Mouse (Mus musculus): ENCODE measurements at regions not wholly inside any gene's neighbourhood (a gene's known extent, or its start where the extent isn't known, plus 50 kb on each side); places are given as distances from the start of the nearest gene placed in this dataset.

GRCm38 (mm10) chr1:59414401-59415210 is 67.6 kb upstream of the Fzd7 start:
- WGBS = 83% methylated on average over 13 of the region's 13 CpGs
- no peak for DNase-seq
- Histone ChIP-seq H3K27ac (no peak overlapping the region), H3K79me2 (replicated peaks; ENCODE audit: control insufficient read depth, insufficient read depth, low read length) (no peaks in the 10 kb centered on the region), H3K27me3 (ENCODE audit: control insufficient read depth, insufficient read depth, low read length) (no peaks in the 10 kb centered on the region), H3K4me3 (no peak overlapping the region), H3K4me1 (ENCODE audit: control insufficient read depth, insufficient read depth, low read length) (no peaks in the 10 kb centered on the region; the same call in 1 of the 2 replicates), H3K9ac (ENCODE audit: low read depth, low read length) (no peak overlapping the region), H3K36me3 (ENCODE audit: control insufficient read depth, insufficient read depth, low read length) (no peaks in the 10 kb centered on the region)
- no peak for TF ChIP-seq EP300 (IDR thresholded peaks at IDR 0.05; ENCODE audit: insufficient read depth, low read depth, low read length)
- no peak for TF ChIP-seq CTCF (IDR thresholded peaks at IDR 0.05)
- TF ChIP-seq POLR2A (IDR thresholded peaks at IDR 0.05; ENCODE audit: insufficient read depth, low read depth, low read length) = no peak
- intact Hi-C loops (cut with DNase I) = no loop called here

DNA sequence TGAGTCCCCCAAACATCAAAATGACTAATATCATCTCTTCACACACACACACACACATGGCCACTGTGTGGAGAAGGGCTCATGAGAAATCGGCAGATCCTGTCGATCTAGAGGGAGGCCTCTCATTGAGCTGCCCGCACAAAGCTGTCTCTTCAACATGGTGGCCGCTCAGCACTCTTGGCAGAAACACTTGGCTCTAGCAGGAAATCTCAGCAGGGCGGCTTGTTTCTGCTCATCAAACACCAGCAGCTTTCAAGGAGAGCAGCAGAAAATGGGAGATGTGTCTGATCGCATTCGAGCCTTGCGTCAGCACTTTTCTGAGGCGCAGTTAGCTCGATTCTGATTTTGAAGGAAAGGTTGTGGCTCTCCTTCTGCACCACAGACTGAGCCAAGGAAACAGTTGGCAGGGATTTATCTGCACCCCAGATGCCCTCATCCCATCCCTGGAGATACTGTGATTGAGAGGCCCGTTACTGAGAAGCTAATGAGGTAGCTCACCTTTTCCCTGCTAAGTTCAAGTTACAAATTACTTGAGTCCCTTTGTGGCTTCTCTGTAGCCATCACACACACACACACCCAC is 66.4 kb upstream of the Fzd7 start:
- H3K36me3 ChIP-seq (ENCODE audit: control insufficient read depth, insufficient read depth, low read length) = no peaks in the 10 kb centered on the region
- no peaks in the 10 kb centered on the region for H3K79me2 ChIP-seq (replicated peaks; ENCODE audit: control insufficient read depth, insufficient read depth, low read length)
- TF ChIP-seq POLR2A (IDR thresholded peaks at IDR 0.05; ENCODE audit: insufficient read depth, low read depth, low read length) = no peak
- no peak for TF ChIP-seq CTCF (IDR thresholded peaks at IDR 0.05)
- TF ChIP-seq EP300 (IDR thresholded peaks at IDR 0.05; ENCODE audit: insufficient read depth, low read depth, low read length) = no peak
- no peak for DNase-seq
- intact Hi-C loops (cut with DNase I) = no loop called here
- 76% methylated on average over 11 of the region's 11 CpGs for WGBS
- H3K4me1 ChIP-seq (ENCODE audit: control insufficient read depth, insufficient read depth, low read length) = no peaks in the 10 kb centered on the region
- H3K9ac ChIP-seq (ENCODE audit: low read depth, low read length) = no peak overlapping the region
- no peak overlapping the region for H3K4me3 ChIP-seq
- no peaks in the 10 kb centered on the region for H3K27me3 ChIP-seq (ENCODE audit: control insufficient read depth, insufficient read depth, low read length)
- no peak overlapping the region for H3K27ac ChIP-seq

GRCm38 (mm10) chr1:59417317-59417716 is 64.9 kb upstream of the Fzd7 start:
- H3K4me3 ChIP-seq = no peak overlapping the region
- WGBS = 67% methylated on average over 1 of the region's 1 CpGs
- DNase-seq = no peak
- TF ChIP-seq CTCF (IDR thresholded peaks at IDR 0.05) (no peak), EP300 (IDR thresholded peaks at IDR 0.05; ENCODE audit: insufficient read depth, low read depth, low read length) (no peak), POLR2A (IDR thresholded peaks at IDR 0.05; ENCODE audit: insufficient read depth, low read depth, low read length) (no peak)
- H3K36me3 ChIP-seq (ENCODE audit: control insufficient read depth, insufficient read depth, low read length) = no peaks in the 10 kb centered on the region
- H3K4me1 ChIP-seq (ENCODE audit: control insufficient read depth, insufficient read depth, low read length) = no peaks in the 10 kb centered on the region
- intact Hi-C loops (cut with DNase I) = no loop called here
- H3K27ac ChIP-seq = no peak overlapping the region
- no peaks in the 10 kb centered on the region for H3K27me3 ChIP-seq (ENCODE audit: control insufficient read depth, insufficient read depth, low read length)
- H3K79me2 ChIP-seq (replicated peaks; ENCODE audit: control insufficient read depth, insufficient read depth, low read length) = no peaks in the 10 kb centered on the region
- H3K9ac ChIP-seq (ENCODE audit: low read depth, low read length) = no peak overlapping the region

DNA sequence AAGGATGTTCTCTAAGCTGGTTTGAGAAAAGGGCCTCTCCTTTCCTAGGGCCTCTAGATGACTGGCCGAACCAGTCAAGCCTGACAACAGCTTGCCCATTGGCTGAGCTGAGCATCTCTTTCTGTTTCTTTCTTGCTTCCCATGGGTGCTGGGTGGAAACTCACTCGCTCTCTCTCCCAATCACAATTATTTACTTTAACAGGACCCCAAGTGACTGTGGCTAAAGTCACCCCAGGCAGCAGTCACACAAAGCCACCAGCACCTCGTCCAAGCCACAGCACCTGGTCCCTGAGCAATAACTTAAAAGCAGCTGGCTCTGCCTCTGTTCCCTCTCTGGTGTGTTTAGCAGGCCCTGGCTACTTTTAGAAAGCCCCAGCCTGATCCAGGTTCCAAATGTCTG is 64.3 kb upstream of the Fzd7 start:
- DNase-seq = no peak
- H3K4me3 ChIP-seq = no peak overlapping the region
- WGBS = 78% methylated on average over 3 of the region's 3 CpGs
- no peak overlapping the region for H3K9ac ChIP-seq (ENCODE audit: low read depth, low read length)
- intact Hi-C loops (cut with DNase I) = no loop called here
- TF ChIP-seq EP300 (IDR thresholded peaks at IDR 0.05; ENCODE audit: insufficient read depth, low read depth, low read length) (no peak), CTCF (IDR thresholded peaks at IDR 0.05) (no peak), POLR2A (IDR thresholded peaks at IDR 0.05; ENCODE audit: insufficient read depth, low read depth, low read length) (no peak)
- no peaks in the 10 kb centered on the region for H3K36me3 ChIP-seq (ENCODE audit: control insufficient read depth, insufficient read depth, low read length)
- H3K4me1 ChIP-seq (ENCODE audit: control insufficient read depth, insufficient read depth, low read length) = no peaks in the 10 kb centered on the region
- H3K79me2 ChIP-seq (replicated peaks; ENCODE audit: control insufficient read depth, insufficient read depth, low read length) = no peaks in the 10 kb centered on the region
- no peaks in the 10 kb centered on the region for H3K27me3 ChIP-seq (ENCODE audit: control insufficient read depth, insufficient read depth, low read length)
- no peak overlapping the region for H3K27ac ChIP-seq

DNA sequence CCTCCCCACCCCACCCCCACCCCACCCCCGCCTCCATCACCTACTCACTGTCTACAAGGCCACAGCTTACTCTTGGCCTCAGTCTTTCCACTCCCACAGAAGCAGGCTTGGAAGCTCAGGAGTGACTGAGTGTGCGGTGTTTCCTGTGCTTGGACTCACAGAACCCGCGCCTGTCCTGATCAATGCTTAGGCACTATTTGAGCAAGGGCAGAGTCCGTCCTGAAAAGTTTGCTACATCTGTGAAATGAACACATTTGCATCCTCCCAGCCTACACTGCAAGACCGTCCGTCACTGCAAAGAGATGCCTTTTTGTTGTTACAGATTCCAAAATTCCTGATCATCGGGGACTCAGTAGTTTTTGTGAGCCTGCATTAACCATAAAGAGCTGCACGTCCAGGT is 63.5 kb upstream of the Fzd7 start:
- Histone ChIP-seq H3K4me3 (no peak overlapping the region), H3K79me2 (replicated peaks; ENCODE audit: control insufficient read depth, insufficient read depth, low read length) (no peaks in the 10 kb centered on the region), H3K36me3 (ENCODE audit: control insufficient read depth, insufficient read depth, low read length) (no peaks in the 10 kb centered on the region), H3K27ac (no peak overlapping the region), H3K27me3 (ENCODE audit: control insufficient read depth, insufficient read depth, low read length) (no peaks in the 10 kb centered on the region), H3K9ac (ENCODE audit: low read depth, low read length) (no peak overlapping the region), H3K4me1 (ENCODE audit: control insufficient read depth, insufficient read depth, low read length) (no peaks in the 10 kb centered on the region)
- intact Hi-C loops (cut with DNase I) = no loop called here
- no peak for TF ChIP-seq POLR2A (IDR thresholded peaks at IDR 0.05; ENCODE audit: insufficient read depth, low read depth, low read length)
- no peak for TF ChIP-seq EP300 (IDR thresholded peaks at IDR 0.05; ENCODE audit: insufficient read depth, low read depth, low read length)
- no peak for TF ChIP-seq CTCF (IDR thresholded peaks at IDR 0.05)
- 80% methylated on average over 9 of the region's 9 CpGs for WGBS
- DNase-seq = no peak

Data from heart, adult 2 months (tissue).